Mouse (Mus musculus) limb, embryonic 14.5 days (tissue): ENCODE results near the gene Fam117a. TPM values are rescaled to one million over a fixed set of nuclear protein-coding genes. Genes with fewer than 3 reads are reported as not detected.
A peak's percentile ranks its signal among the peaks of the same experiment; 100 is the strongest.

Experiments used
- ATAC-seq: fragments of 200-750 bp; cut with Nextera tagmentation; 2 replicates; pipeline ENCODE4 v1.8.0; 2017; ENCODE audit warnings: low read depth, moderate number of reproducible peaks, moderate TSS enrichment; ENCODE audit not compliant: low FRiP score
- DNase-seq: peaks from one replicate; pipeline ENCODE4 v3.0.0-alpha.2; 2015; ENCODE audit warnings: low spot score
- H3K27ac ChIP-seq: fragments of 300-500 bp; sonication (generic); replicated peaks from 2 replicates; pipeline ENCODE4 v1.5.1; 2014; ENCODE audit warnings: low read depth, mild to moderate bottlenecking, low read length, moderate library complexity, mixed read lengths
- H3K27me3 ChIP-seq: fragments of 300-500 bp; sonication (generic); 2 replicates; pipeline ENCODE4 v1.6.1; 2014; ENCODE audit warnings: low read length, mixed read lengths; ENCODE audit not compliant: control insufficient read depth, insufficient read depth
- H3K36me3 ChIP-seq: fragments of 300-500 bp; sonication (generic); 2 replicates; pipeline ENCODE4 v1.6.1; 2014; ENCODE audit warnings: mild to moderate bottlenecking, low read length, moderate library complexity, mixed read lengths; ENCODE audit not compliant: control insufficient read depth, insufficient read depth
- H3K4me1 ChIP-seq: fragments of 300-500 bp; sonication (generic); 2 replicates; pipeline ENCODE4 v1.6.1; 2014; ENCODE audit warnings: antibody characterized with exemption, low read length, mixed read lengths; ENCODE audit not compliant: control insufficient read depth, insufficient read depth
- H3K4me2 ChIP-seq: fragments of 300-500 bp; sonication (generic); replicated peaks from 2 replicates; pipeline ENCODE4 v1.6.1; 2014; ENCODE audit warnings: low read depth, mild to moderate bottlenecking, low read length, moderate library complexity; ENCODE audit not compliant: severe bottlenecking
- H3K4me3 ChIP-seq: fragments of 300-500 bp; sonication (generic); replicated peaks from 2 replicates; pipeline ENCODE4 v1.5.1; 2014; ENCODE audit warnings: low read length
- H3K9ac ChIP-seq: fragments of 300-500 bp; sonication (generic); 2 replicates; pipeline ENCODE4 v1.6.1; 2014; ENCODE audit warnings: mild to moderate bottlenecking, low read depth, low read length, moderate library complexity; ENCODE audit not compliant: severe bottlenecking
- H3K9me3 ChIP-seq: fragments of 300-500 bp; sonication (generic); 2 replicates; pipeline ENCODE4 v1.6.1; 2016; ENCODE audit warnings: low read length; ENCODE audit not compliant: control insufficient read depth
- POLR2A ChIP-seq: fragments of 200-500 bp; IDR thresholded peaks from 2 replicates; pipeline ENCODE4 v1.8.0; 2012; ENCODE audit warnings: inconsistent platforms, mild to moderate bottlenecking, moderate library complexity, borderline replicate concordance; ENCODE audit not compliant: insufficient read depth, insufficient read length; ENCODE audit errors: extremely low read depth
- WGBS: fragments of 180-500 bp; shearing (Covaris S2); extraction: QIAGEN DNeasy Blood & Tissue Kit; methylation state at CpG from one replicate; pipeline ENCODE4 v1.1.7; 2014; 5-methylcytosine and 5-hydroxymethylcytosine counted together
- polyA plus RNA-seq, 2 experiments: library from polyadenylated mRNA; depleted of rRNA in 1 of 2; stranded (reverse) in 1 of 2; unstranded in 1 of 2; fragments of >200 nt; fragmentation: Nextera tagmentation in 1 of 2; extraction: Ambion mirVana in 1 of 2; gene quantifications; 2 replicates each; pipeline versions ENCODE4 v1.2.1 to v1.2.3; 2012 to 2014

The Fam117a gene
- polyA plus RNA-seq, 2 experiments, result 19.3 to 48.3 TPM

GRCm38 (mm10) chr11:95394112-95394511, 57.3 kb downstream of the Fam117a start:
- Histone ChIP-seq H3K36me3 (peaks cover 30% of the 10 kb centered on the region), H3K9me3 (no peaks in the 10 kb centered on the region), H3K9ac (no peak overlapping the region), H3K27ac (no peak overlapping the region), H3K4me1 (peaks cover 10% of the 10 kb centered on the region; the same call in 1 of the 2 replicates), H3K27me3 (no peaks in the 10 kb centered on the region), H3K4me2 (no peak overlapping the region), H3K4me3 (no peak overlapping the region)
- ATAC-seq, result no peak
- no peak for DNase-seq
- WGBS, result 40% methylated on average over 5 of the region's 5 CpGs
- no peak for TF ChIP-seq POLR2A

- Histone ChIP-seq H3K9me3 (no peaks in the 10 kb centered on the region), H3K4me2 (no peak overlapping the region), H3K4me1 (peaks cover 10% of the 10 kb centered on the region; the same call in 1 of the 2 replicates), H3K27me3 (no peaks in the 10 kb centered on the region), H3K4me3 (no peak overlapping the region), H3K36me3 (0 out of 2 replicates have a peak, but pooled peaks cover 10% of the 10 kb centered on the region), H3K9ac (0 out of 2 replicates have a peak overlapping the region, but pooled peaks have one; percentile 16), H3K27ac (no peak overlapping the region)
- WGBS, result 69% methylated on average over 1 of the region's 1 CpGs
- DNase-seq, result no peak
- TF ChIP-seq POLR2A, result no peak
- no peak for ATAC-seq
Observed at GRCm38 (mm10) chr11:95396548-95396947, 59.7 kb downstream of the Fam117a start.

- Histone ChIP-seq H3K36me3 (no peaks in the 10 kb centered on the region), H3K9ac (no peak overlapping the region), H3K9me3 (no peaks in the 10 kb centered on the region), H3K4me1 (0 out of 2 replicates have a peak, but pooled peaks cover 4% of the 10 kb centered on the region), H3K4me3 (no peak overlapping the region), H3K27ac (no peak overlapping the region), H3K4me2 (no peak overlapping the region), H3K27me3 (no peaks in the 10 kb centered on the region)
- WGBS, result 56% methylated on average over 14 of the region's 14 CpGs
- TF ChIP-seq POLR2A, result no peak
- ATAC-seq, result no peak
- DNase-seq, result peak; percentile 60
Observed at GRCm38 (mm10) chr11:95397843-95398835, 61.3 kb downstream of the Fam117a start.

GRCm38 (mm10) chr11:95399520-95400020, 62.8 kb downstream of the Fam117a start:
- 69% methylated on average over 13 of the region's 13 CpGs for WGBS
- H3K27me3 ChIP-seq, result no peaks in the 10 kb centered on the region
- no peaks in the 10 kb centered on the region for H3K9me3 ChIP-seq
- no peak overlapping the region for H3K4me3 ChIP-seq
- no peak overlapping the region for H3K9ac ChIP-seq
- no peak overlapping the region for H3K27ac ChIP-seq
- no peak overlapping the region for H3K4me2 ChIP-seq
- no peak for DNase-seq
- no peak for ATAC-seq
- no peaks in the 10 kb centered on the region for H3K36me3 ChIP-seq
- no peak for TF ChIP-seq POLR2A
- no peaks in the 10 kb centered on the region for H3K4me1 ChIP-seq

- no peak for ATAC-seq
- Histone ChIP-seq H3K4me2 (no peak overlapping the region), H3K9me3 (no peaks in the 10 kb centered on the region), H3K27me3 (no peaks in the 10 kb centered on the region), H3K9ac (no peak overlapping the region), H3K4me1 (no peaks in the 10 kb centered on the region), H3K36me3 (no peaks in the 10 kb centered on the region), H3K4me3 (no peak overlapping the region), H3K27ac (no peak overlapping the region)
- WGBS, result 88% methylated on average over 5 of the region's 5 CpGs
- TF ChIP-seq POLR2A, result no peak
- no peak for DNase-seq
Observed at GRCm38 (mm10) chr11:95401568-95401967, 64.8 kb downstream of the Fam117a start.
